Mouse (Mus musculus): ENCODE results near the gene Trcg1. TPM values are rescaled to one million over a fixed set of nuclear protein-coding genes. Genes with fewer than 3 reads are reported as not detected.
"Not testable (repeated sequence)": the region's sequence is repeated elsewhere in the genome, so short reads cannot be mapped to it uniquely, and the experiment has no call there.

The Trcg1 gene
- polyA plus RNA-seq, 1 experiment from 2014 or later, result not detected

DNA sequence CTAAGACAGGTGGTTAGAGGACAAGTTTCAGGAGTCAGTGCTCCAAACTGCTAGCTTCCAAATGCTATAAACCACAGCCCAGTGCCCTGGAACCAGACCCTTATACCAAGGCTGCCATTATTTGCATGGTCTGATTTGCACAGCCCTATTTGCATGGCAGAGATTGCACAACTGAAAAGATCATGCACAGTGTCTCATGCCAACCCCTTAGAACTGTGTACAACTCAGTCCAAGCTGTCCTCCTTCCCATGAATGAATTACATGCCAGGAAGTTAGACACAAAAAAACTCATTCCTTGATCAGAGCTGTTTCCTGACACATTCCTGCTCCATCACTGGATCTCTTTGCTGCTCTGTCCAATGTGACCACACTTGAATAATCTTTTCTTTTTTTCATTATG lies 13.0 kb upstream of the Trcg1 start:
- Histone ChIP-seq H3K9me3 (no peaks in the 10 kb centered on the region), H3K27ac (no peak overlapping the region), H3K36me3 (no peaks in the 10 kb centered on the region), H3K4me1 (replicated peaks) (no peaks in the 10 kb centered on the region), H3K4me2 (no peak overlapping the region), H3K4me3 (no peak overlapping the region), H3K27me3 (no peaks in the 10 kb centered on the region), H3K9ac (no peak overlapping the region)
- ATAC-seq (ENCODE audit: low FRiP score), result no peak

DNA sequence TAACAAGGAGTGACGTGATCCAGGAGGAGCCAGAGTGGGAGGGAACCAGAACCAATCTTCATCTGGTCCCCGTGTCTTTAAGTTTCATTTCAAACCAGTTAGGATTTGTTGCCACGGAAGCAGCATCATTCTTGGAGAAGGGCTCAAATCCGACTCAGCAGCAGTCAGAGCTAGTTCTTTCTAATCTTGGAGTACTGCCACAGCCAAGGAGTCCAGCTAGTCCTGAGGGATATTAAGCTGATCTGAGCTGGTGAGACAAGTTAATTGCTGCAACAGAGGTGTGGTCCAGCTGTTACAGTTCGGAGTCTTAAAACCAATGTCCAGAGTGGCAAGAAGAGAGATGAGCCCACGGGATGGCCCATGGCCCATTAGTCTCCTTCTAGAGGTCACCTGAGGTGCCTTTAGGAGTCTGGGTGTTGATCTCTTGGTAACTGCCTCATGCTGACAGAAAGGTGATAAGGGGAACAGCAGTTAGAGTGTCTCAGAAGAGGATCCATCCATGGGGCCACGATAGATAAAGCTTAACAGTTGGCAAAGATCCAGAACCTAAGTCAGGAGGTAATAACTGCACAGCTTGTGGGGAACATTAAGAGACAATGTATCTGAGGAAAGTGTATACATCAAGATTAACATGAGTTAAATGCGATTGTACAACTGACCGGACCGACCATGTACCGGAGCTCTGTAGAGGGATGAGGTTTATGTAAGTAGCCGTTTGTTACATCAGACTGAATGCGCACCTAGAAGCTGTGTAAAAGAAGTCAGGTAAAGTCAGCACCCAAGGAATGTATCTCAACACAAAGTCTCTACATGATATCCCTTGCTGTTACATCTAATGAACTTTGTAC lies 10.4 kb upstream of the Trcg1 start:
- Histone ChIP-seq H3K9ac (no peak overlapping the region), H3K4me1 (replicated peaks) (no peaks in the 10 kb centered on the region), H3K4me2 (no peak overlapping the region), H3K36me3 (no peaks in the 10 kb centered on the region), H3K9me3 (no peaks in the 10 kb centered on the region), H3K4me3 (no peak overlapping the region), H3K27me3 (no peaks in the 10 kb centered on the region), H3K27ac (no peak overlapping the region)
- WGBS, result 90% methylated on average over 13 of the region's 13 CpGs
- ATAC-seq (ENCODE audit: low FRiP score), result no peak

DNA sequence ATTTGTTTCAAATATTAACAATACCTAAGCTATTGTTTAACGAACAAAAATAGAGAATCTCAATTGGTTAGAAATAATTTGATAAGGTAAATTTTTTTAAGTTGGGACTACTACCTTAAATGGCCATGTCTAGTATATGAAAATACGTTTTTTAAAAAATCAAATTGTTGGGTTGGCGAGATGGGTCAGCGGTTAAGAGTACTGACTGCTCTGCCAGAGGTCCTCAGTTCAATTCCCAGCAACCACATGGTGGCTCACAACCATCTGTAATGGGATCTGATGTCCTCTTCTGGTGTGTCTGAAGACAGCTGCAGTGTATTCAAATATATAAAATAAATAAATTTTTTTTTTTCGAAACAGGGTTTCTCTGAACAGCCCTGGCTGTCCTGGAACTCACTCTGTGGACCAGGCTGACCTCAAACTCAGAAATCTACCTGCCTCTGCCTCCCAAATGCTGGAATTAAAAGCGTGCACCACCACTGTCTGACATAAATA lies 9.7 kb upstream of the Trcg1 start:
- not testable (repeated sequence) for H3K9me3 ChIP-seq; H3K4me1 ChIP-seq (replicated peaks); H3K27ac ChIP-seq; H3K9ac ChIP-seq; H3K27me3 ChIP-seq; H3K4me3 ChIP-seq; ATAC-seq (ENCODE audit: low FRiP score); H3K36me3 ChIP-seq; H3K4me2 ChIP-seq
- WGBS, result 88% methylated on average over 6 of the region's 6 CpGs

DNA sequence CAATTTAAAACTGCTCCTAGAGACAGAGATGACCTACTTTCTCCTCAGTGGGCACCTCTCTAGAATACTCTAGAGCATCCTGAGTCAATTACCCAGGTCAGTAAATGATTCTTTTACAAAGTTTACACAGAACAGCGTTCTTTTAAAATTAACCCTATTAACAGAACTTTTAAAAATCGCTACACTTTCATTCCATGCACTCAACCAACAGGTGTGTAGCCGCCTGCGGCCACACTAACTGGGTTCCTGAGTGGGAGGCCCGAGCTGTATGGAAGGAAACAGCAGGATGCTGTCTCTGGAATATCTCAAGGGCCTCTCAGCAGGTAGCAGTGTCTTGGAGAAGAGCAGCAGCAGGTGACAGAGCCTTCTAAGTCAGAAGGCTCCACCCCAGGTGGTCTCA lies 9.2 kb upstream of the Trcg1 start:
- Histone ChIP-seq H3K36me3 (no peaks in the 10 kb centered on the region), H3K27ac (no peak overlapping the region), H3K4me2 (no peak overlapping the region), H3K4me1 (replicated peaks) (no peaks in the 10 kb centered on the region), H3K4me3 (no peak overlapping the region), H3K27me3 (no peaks in the 10 kb centered on the region), H3K9ac (no peak overlapping the region), H3K9me3 (no peaks in the 10 kb centered on the region)
- ATAC-seq (ENCODE audit: low FRiP score), result no peak
- WGBS, result 70% methylated on average over 5 of the region's 5 CpGs

DNA sequence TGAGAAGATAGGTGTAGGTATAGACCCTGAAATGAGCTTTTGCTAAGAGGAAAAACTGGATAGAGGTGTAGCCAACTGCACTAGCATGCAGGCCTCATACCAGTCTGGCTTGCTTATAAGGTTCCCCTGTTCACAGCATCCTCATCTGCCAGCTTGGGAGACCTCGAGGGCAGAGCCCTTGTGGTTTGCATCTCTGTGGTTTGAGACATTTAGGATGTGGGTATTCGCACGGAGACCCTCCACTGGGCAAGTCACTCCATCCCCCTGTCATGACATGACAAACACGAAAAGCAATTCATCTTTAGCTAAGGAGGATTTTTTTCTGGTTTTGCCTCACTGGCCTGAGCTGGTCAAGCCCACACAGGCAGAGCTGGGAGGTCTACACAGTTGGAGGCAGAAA lies 8.2 kb upstream of the Trcg1 start:
- Histone ChIP-seq H3K9ac (no peak overlapping the region), H3K9me3 (no peaks in the 10 kb centered on the region), H3K36me3 (no peaks in the 10 kb centered on the region), H3K27me3 (no peaks in the 10 kb centered on the region), H3K4me3 (no peak overlapping the region), H3K4me2 (no peak overlapping the region), H3K4me1 (replicated peaks) (no peaks in the 10 kb centered on the region), H3K27ac (no peak overlapping the region)
- ATAC-seq (ENCODE audit: low FRiP score), result no peak
- WGBS, result 74% methylated on average over 4 of the region's 4 CpGs

DNA sequence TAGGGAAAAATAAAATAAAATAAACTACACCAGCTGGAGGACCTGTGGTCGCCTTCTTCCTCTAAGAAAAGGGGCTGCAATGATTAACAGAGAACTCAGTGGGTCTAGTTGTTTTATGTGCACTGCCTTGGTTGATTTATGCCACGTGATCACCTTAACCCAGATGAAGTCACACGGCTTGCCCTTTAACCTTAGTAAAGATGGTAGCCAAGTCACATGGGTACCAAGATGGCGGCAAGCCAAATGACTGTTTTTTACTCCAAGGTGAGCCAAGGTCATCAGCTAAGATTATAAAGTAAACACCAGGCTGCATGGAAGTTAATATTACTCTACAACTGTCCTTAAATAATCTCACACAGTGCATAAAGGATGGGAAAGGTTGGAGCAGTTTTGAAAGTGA lies 6.6 kb upstream of the Trcg1 start:
- H3K27me3 ChIP-seq, result no peaks in the 10 kb centered on the region
- H3K4me2 ChIP-seq, result no peak overlapping the region
- H3K27ac ChIP-seq, result no peak overlapping the region
- H3K4me1 ChIP-seq (replicated peaks), result no peaks in the 10 kb centered on the region
- no peaks in the 10 kb centered on the region for H3K36me3 ChIP-seq
- H3K4me3 ChIP-seq, result no peak overlapping the region
- no peak for ATAC-seq (ENCODE audit: low FRiP score)
- H3K9me3 ChIP-seq, result no peaks in the 10 kb centered on the region
- H3K9ac ChIP-seq, result no peak overlapping the region
- 83% methylated on average over 4 of the region's 4 CpGs for WGBS

DNA sequence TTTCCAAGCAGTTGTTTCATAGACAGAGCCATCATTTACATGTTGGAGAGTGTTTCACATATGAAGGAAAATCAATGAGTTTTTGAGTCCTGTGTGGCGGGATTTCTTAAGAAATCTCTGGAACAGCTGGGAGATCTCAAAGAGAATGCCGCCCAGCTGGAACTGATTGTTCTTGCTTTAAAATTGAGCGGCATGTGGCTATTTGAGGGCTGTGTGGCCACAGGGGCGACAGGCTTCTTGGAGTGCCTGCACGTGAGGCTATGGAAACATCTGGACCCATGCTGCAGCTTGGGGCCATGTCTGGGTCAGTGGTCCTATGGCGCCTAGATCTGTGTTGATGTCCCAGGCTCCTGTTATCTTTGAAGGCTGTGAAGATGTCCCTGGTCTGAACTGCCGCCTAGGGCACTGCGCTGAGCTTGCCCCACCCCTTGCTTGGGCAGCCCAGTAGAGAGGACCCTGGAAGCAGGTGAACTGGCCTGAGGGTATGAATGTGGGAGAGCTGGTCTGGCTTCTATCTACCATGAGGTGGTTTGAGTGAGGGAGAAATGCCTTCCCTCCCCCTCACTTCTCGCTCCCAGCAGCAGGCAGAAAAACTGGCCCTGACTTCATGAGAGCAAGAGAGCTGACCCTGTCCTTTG lies 6.1 kb upstream of the Trcg1 start:
- no peaks in the 10 kb centered on the region for H3K9me3 ChIP-seq
- H3K4me2 ChIP-seq, result no peak overlapping the region
- no peak overlapping the region for H3K27ac ChIP-seq
- WGBS, result 75% methylated on average over 9 of the region's 9 CpGs
- no peak overlapping the region for H3K9ac ChIP-seq
- H3K4me3 ChIP-seq, result no peak overlapping the region
- H3K4me1 ChIP-seq (replicated peaks), result no peaks in the 10 kb centered on the region
- no peaks in the 10 kb centered on the region for H3K36me3 ChIP-seq
- H3K27me3 ChIP-seq, result no peaks in the 10 kb centered on the region
- ATAC-seq (ENCODE audit: low FRiP score), result no peak

DNA sequence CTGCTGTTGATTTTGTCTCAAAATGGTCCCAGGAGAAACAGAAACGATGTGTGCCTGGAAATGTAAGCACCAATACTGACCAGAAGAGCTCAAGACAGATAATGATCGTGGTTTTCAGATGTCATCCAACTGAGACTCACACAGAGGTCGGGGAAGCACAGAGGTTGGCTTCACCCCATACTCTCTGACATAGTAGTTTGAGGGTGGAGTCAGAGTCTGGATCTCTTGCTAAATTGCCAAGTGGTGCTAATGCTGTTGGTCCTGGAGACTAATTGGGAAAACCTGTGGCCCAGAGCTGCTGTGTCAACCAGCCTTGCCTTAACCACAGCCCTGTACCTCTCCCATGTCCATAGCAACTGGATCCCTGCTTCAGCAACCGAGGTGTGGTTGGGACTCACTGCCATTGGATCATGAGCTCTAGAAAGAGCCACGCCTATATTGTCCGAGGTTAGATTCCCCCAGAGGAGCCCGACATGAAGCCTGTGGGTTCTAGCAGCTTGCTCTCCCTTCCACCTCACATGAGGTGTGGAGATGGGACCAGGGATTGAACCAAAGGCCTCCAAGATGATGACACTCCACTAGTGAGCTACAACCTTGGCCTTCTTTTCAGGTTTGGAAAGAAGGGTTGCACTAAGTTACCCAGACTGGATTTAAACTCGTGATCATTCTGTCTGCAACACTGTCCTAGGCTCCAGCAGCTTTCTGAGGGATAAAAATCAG lies 4.7 kb upstream of the Trcg1 start:
- no peak overlapping the region for H3K27ac ChIP-seq
- H3K9me3 ChIP-seq, result no peaks in the 10 kb centered on the region
- no peak overlapping the region for H3K9ac ChIP-seq
- no peak overlapping the region for H3K4me3 ChIP-seq
- no peak for ATAC-seq (ENCODE audit: low FRiP score)
- no peaks in the 10 kb centered on the region for H3K27me3 ChIP-seq
- no peaks in the 10 kb centered on the region for H3K4me1 ChIP-seq (replicated peaks)
- no peak overlapping the region for H3K4me2 ChIP-seq
- H3K36me3 ChIP-seq, result no peaks in the 10 kb centered on the region
- 80% methylated on average over 8 of the region's 8 CpGs for WGBS

DNA sequence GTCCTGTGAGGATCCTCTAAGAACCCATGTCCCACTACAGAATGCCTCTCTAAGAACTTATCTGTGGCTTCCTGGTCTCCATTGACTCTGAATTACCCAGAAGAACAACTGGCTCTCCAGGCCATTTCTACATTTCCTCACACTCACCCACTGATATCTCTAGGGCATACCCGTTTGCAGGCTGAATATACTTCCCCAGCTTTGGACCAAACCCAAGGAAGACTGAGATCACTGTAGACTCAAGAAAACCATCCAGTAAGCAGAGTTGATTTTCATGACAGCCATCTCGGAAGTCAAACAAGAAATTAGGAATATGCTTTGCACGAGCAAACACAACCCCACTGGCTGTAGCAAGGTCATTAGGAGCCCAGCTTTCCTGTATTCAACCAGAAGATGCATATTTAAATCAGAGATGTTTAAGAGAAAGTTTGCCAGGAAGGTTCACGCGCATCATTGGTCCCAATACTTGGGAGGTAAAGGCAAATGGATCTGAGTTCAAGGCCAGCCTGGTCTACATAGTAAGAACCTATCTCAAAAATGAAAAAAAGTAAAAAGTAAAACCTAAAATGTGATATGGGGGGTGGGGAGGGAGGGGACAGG lies 3.9 kb upstream of the Trcg1 start:
- H3K9me3 ChIP-seq, result no peaks in the 10 kb centered on the region
- no peak overlapping the region for H3K4me2 ChIP-seq
- ATAC-seq (ENCODE audit: low FRiP score), result no peak
- 92% methylated on average over 5 of the region's 5 CpGs for WGBS
- no peak overlapping the region for H3K9ac ChIP-seq
- no peaks in the 10 kb centered on the region for H3K27me3 ChIP-seq
- H3K4me3 ChIP-seq, result no peak overlapping the region
- H3K36me3 ChIP-seq, result no peaks in the 10 kb centered on the region
- no peak overlapping the region for H3K27ac ChIP-seq
- H3K4me1 ChIP-seq (replicated peaks), result no peaks in the 10 kb centered on the region

DNA sequence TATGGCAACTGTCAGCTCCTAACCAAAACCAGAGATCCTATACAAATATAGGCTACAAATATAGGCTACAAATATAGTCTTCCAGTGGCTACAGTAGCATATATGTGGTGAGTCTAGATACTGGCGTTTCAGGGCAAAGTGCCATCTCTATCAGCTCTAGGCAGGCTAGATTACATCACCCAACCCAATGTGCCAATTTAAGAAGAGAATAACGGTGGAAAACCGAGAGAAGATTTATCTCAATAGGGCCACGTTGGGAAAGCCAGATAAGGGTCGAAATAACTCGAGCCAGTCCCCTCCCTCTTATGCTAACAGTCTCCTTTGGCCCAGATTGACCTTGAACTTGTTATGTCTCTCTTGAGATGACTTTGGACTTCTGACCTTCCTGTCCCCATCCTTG lies 3.2 kb upstream of the Trcg1 start:
- no peak for ATAC-seq (ENCODE audit: low FRiP score)

DNA sequence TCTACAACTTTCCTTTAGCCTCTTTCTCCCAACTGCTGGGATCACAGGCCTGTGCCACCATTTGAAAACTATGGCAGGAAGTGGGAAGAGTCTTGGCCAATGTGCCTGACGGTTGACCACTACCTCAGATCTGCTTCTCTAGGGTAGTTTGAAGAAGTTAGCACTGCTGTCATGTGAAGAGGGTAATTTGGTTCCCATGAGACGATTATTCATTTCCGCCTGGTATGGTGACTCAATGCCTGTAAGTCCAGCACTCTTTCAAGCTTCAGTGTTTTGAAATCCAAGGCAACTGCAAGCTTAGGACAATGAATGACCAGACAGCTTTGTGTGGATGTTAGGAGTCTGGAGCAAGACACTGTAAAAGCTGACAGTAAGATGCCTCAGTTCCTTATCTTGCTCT lies 2.6 kb upstream of the Trcg1 start:
- H3K36me3 ChIP-seq, result no peaks in the 10 kb centered on the region
- 91% methylated on average over 3 of the region's 3 CpGs for WGBS
- H3K4me1 ChIP-seq (replicated peaks), result no peaks in the 10 kb centered on the region
- no peak overlapping the region for H3K27ac ChIP-seq
- no peak for ATAC-seq (ENCODE audit: low FRiP score)
- no peak overlapping the region for H3K9ac ChIP-seq
- H3K4me3 ChIP-seq, result no peak overlapping the region
- H3K27me3 ChIP-seq, result no peaks in the 10 kb centered on the region
- no peaks in the 10 kb centered on the region for H3K9me3 ChIP-seq
- H3K4me2 ChIP-seq, result no peak overlapping the region

More for the DNA sequence above, 3.2 kb upstream of the Trcg1 start:
- no peaks in the 10 kb centered on the region for H3K27me3 ChIP-seq
- 88% methylated on average over 6 of the region's 6 CpGs for WGBS
- H3K27ac ChIP-seq, result no peak overlapping the region
- no peaks in the 10 kb centered on the region for H3K36me3 ChIP-seq
- no peaks in the 10 kb centered on the region for H3K9me3 ChIP-seq
- H3K4me2 ChIP-seq, result no peak overlapping the region
- H3K4me3 ChIP-seq, result no peak overlapping the region
- H3K9ac ChIP-seq, result no peak overlapping the region
- no peaks in the 10 kb centered on the region for H3K4me1 ChIP-seq (replicated peaks)

DNA sequence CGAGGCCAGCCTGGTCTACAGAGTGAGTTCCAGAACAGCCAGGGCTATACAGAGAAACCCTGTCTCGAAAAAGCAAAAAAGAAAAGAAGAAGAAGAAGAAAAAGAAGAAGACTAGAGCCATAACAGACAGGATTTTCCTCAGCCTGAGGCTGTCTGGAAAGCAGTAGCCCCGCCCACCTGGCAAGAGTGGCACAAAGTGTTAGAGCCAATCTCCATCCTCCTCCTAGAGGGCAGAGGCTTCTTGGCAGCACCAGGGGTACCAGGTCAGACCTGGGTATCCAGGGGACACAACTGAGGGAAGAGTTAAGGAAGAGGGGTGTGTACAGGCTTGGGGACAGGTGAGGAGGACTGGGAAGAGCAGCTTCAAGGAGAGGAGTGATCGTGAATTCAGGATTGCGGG lies 1.3 kb downstream of the Trcg1 start:
- H3K4me2 ChIP-seq, result no peak overlapping the region
- no peak overlapping the region for H3K4me3 ChIP-seq
- H3K36me3 ChIP-seq, result no peaks in the 10 kb centered on the region
- H3K9ac ChIP-seq, result no peak overlapping the region
- WGBS, result 90% methylated on average over 5 of the region's 5 CpGs
- H3K27ac ChIP-seq, result no peak overlapping the region
- H3K27me3 ChIP-seq, result no peaks in the 10 kb centered on the region
- no peaks in the 10 kb centered on the region for H3K9me3 ChIP-seq
- H3K4me1 ChIP-seq (replicated peaks), result no peaks in the 10 kb centered on the region
- no peak for ATAC-seq (ENCODE audit: low FRiP score)

Data from hindbrain, embryonic 13.5 days (tissue).